Mouse (Mus musculus) T-cell, adult 66 days (primary cell): Measurements from ENCODE around the gene Acmsd. TPM values are rescaled to one million over a fixed set of nuclear protein-coding genes. Genes with fewer than 3 reads are reported as not detected.

ENCODE experiments used
- total RNA-seq, 2 experiments: library from RNA; stranded (reverse); gene quantifications; 3 replicates in 1 of 2; 4 replicates in 1 of 2; pipeline ENCODE4 v1.2.4; 2023

Gene Acmsd
- total RNA-seq = not detected

GRCm38 (mm10) chr1:127729096-127729495 lies at the start of gene Acmsd:
Acmsd (plus strand) TSS chr1:127729413.

GRCm38 (mm10) chr1:127679498-127680133 lies 49.6 kb upstream of the Acmsd start, which contains the start of gene Tmem163:
Tmem163 (minus strand) TSS chr1:127679548.

GRCm38 (mm10) chr1:127773803-127774500 lies 44.7 kb downstream of the Acmsd start, which contains the start of gene Ccnt2:
Ccnt2 (plus strand) TSS chr1:127774164.

Other genes starting within 250 kb of the Acmsd start
- gene Tmem163, start 49.9 kb upstream of the Acmsd start, total RNA-seq = 1 to 10 TPM in 1 of 2 experiments, not detected in 1; 1.1 TPM
- gene Ccnt2, start 44.8 kb downstream of the Acmsd start, total RNA-seq = 10 to 100 TPM; 90.2 to 95.9 TPM
- gene Map3k19, start 125.6 kb downstream of the Acmsd start, total RNA-seq = under 1 TPM; 0.15 to 0.47 TPM
- 10 to 100 TPM; 66.3 to 71.5 TPM for gene Rab3gap1, start 139.4 kb downstream of the Acmsd start, total RNA-seq